Mouse (Mus musculus) lung, embryonic 15.5 days (tissue): ENCODE results near the gene Dnah14. TPM values are rescaled to one million over a fixed set of nuclear protein-coding genes. Genes with fewer than 3 reads are reported as not detected.
"Not testable (repeated sequence)": the region's sequence is repeated elsewhere in the genome, so short reads cannot be mapped to it uniquely, and the experiment has no call there.

Source experiments
- ATAC-seq: fragments of 200-750 bp; cut with Nextera tagmentation; 2 replicates; pipeline ENCODE4 v1.8.0; 2017; ENCODE audit warnings: moderate number of reproducible peaks, borderline replicate concordance; ENCODE audit not compliant: low FRiP score, low TSS enrichment; ENCODE audit errors: extremely low read depth
- H3K27ac ChIP-seq: fragments of 300-500 bp; sonication (generic); 2 replicates; pipeline ENCODE4 v1.5.1; 2015; ENCODE audit warnings: moderate library complexity, mild to moderate bottlenecking, inconsistent platforms
- H3K27me3 ChIP-seq: fragments of 300-500 bp; sonication (generic); 2 replicates; pipeline ENCODE4 v1.6.1; 2015; ENCODE audit warnings: inconsistent platforms
- H3K36me3 ChIP-seq: fragments of 300-500 bp; sonication (generic); 2 replicates; pipeline ENCODE4 v1.6.1; 2015; ENCODE audit warnings: inconsistent platforms
- H3K4me1 ChIP-seq: fragments of 300-500 bp; sonication (generic); 2 replicates; pipeline ENCODE4 v1.6.1; 2015; ENCODE audit warnings: inconsistent platforms
- H3K4me2 ChIP-seq: fragments of 300-500 bp; sonication (generic); 2 replicates; pipeline ENCODE4 v1.6.1; 2015; ENCODE audit warnings: inconsistent platforms, mild to moderate bottlenecking, moderate library complexity
- H3K4me3 ChIP-seq: fragments of 300-500 bp; sonication (generic); 2 replicates; pipeline ENCODE4 v1.5.1; 2015; ENCODE audit warnings: mild to moderate bottlenecking, inconsistent platforms
- H3K9ac ChIP-seq: fragments of 300-500 bp; sonication (generic); 2 replicates; pipeline ENCODE4 v1.6.1; 2015; ENCODE audit warnings: inconsistent platforms
- H3K9me3 ChIP-seq: fragments of 300-500 bp; sonication (generic); 2 replicates; pipeline ENCODE4 v1.6.1; 2016; ENCODE audit warnings: inconsistent platforms
- WGBS: fragments of 180-500 bp; shearing (Covaris S2); methylation state at CpG from one replicate; pipeline ENCODE4 v1.1.7; 2015; 5-methylcytosine and 5-hydroxymethylcytosine counted together
- polyA plus RNA-seq: library from polyadenylated mRNA; unstranded; fragments of >200 nt; fragmentation: Nextera tagmentation; extraction: Ambion mirVana; gene quantifications from 2 replicates; pipeline ENCODE4 v1.2.1, GENCODE M21; 2015

Dnah14 gene
- polyA plus RNA-seq, 1 experiment from 2014 or later: 1.3 TPM

DNA sequence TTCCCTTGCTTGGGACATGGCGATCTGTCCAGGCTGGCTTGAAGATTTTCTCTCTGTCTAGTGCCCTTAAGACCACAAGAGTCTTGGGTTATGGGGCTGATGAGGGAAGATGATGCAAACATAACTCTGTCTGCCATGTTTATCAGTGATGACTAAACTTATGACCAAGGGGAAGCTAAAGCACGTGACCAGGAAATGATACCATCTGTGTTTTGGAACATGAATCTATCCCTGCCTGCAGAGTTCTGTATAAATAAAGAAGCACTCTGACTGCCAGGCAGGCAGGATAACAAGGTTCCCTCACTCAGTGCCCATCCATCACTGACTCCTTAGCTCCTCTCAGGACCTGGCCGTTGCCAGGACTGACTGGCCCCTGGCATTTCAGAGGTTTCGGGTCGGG is 157.2 kb downstream of the Dnah14 start:
- ATAC-seq: no peak
- H3K27me3 ChIP-seq: no peaks in the 10 kb centered on the region
- H3K4me1 ChIP-seq: no peaks in the 10 kb centered on the region
- no peak overlapping the region for H3K27ac ChIP-seq
- no peaks in the 10 kb centered on the region for H3K9me3 ChIP-seq
- H3K4me3 ChIP-seq: no peak overlapping the region
- no peak overlapping the region for H3K4me2 ChIP-seq
- no peak overlapping the region for H3K9ac ChIP-seq
- 37% methylated on average over 5 of the region's 5 CpGs for WGBS
- no peaks in the 10 kb centered on the region for H3K36me3 ChIP-seq

- 68% methylated on average over 5 of the region's 5 CpGs for WGBS
- no peaks in the 10 kb centered on the region for H3K36me3 ChIP-seq
- ATAC-seq: no peak
Measured at GRCm38 (mm10) chr1:181740259-181740658, 163.9 kb downstream of the Dnah14 start.

GRCm38 (mm10) chr1:181742251-181742885 is 166.0 kb downstream of the Dnah14 start:
- H3K27me3 ChIP-seq: no peaks in the 10 kb centered on the region
- H3K4me3 ChIP-seq: no peak overlapping the region
- no peak overlapping the region for H3K9ac ChIP-seq
- H3K4me1 ChIP-seq: no peaks in the 10 kb centered on the region
- no peak for ATAC-seq
- H3K9me3 ChIP-seq: no peaks in the 10 kb centered on the region
- WGBS: 63% methylated on average over 4 of the region's 4 CpGs
- no peak overlapping the region for H3K27ac ChIP-seq
- no peaks in the 10 kb centered on the region for H3K36me3 ChIP-seq
- H3K4me2 ChIP-seq: no peak overlapping the region

More at GRCm38 (mm10) chr1:181740259-181740658, 163.9 kb downstream of the Dnah14 start:
- no peaks in the 10 kb centered on the region for H3K9me3 ChIP-seq
- H3K27ac ChIP-seq: no peak overlapping the region
- no peaks in the 10 kb centered on the region for H3K4me1 ChIP-seq
- H3K27me3 ChIP-seq: no peaks in the 10 kb centered on the region
- H3K4me3 ChIP-seq: no peak overlapping the region
- H3K9ac ChIP-seq: no peak overlapping the region
- no peak overlapping the region for H3K4me2 ChIP-seq

GRCm38 (mm10) chr1:181769392-181769791 is 193.0 kb downstream of the Dnah14 start:
- no peaks in the 10 kb centered on the region for H3K9me3 ChIP-seq
- H3K27me3 ChIP-seq: no peaks in the 10 kb centered on the region
- H3K4me1 ChIP-seq: no peaks in the 10 kb centered on the region
- no peaks in the 10 kb centered on the region for H3K36me3 ChIP-seq
- no peak for ATAC-seq
- 60% methylated on average over 14 of the region's 14 CpGs for WGBS
- no peak overlapping the region for H3K4me3 ChIP-seq
- no peak overlapping the region for H3K4me2 ChIP-seq
- H3K9ac ChIP-seq: no peak overlapping the region
- H3K27ac ChIP-seq: no peak overlapping the region

DNA sequence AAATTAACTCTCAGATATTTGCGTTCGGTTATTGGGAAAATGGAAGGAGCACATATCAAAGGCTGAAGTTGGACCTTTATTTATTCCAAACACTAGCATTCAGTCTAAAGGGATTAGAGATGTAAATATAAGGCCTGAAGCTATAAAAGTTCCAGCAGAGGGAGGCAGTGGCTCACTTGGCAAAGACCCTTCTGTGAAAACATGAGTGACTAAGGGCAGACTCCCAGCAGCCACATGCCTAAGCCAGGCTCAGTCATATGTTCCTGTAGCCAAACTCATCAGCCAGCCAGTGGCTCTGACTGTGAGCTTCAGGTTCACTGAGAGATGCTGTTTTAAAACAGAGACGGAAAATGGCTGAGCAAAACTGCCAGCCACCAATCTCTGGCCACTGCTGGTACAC is 195.5 kb downstream of the Dnah14 start:
- no peaks in the 10 kb centered on the region for H3K4me1 ChIP-seq
- ATAC-seq: no peak
- no peak overlapping the region for H3K4me3 ChIP-seq
- H3K36me3 ChIP-seq: no peaks in the 10 kb centered on the region
- H3K9me3 ChIP-seq: no peaks in the 10 kb centered on the region
- no peaks in the 10 kb centered on the region for H3K27me3 ChIP-seq
- WGBS: 96% methylated on average over 3 of the region's 3 CpGs
- H3K27ac ChIP-seq: no peak overlapping the region
- H3K9ac ChIP-seq: no peak overlapping the region
- no peak overlapping the region for H3K4me2 ChIP-seq

- Histone ChIP-seq H3K4me1 (no peaks in the 10 kb centered on the region), H3K27ac (no peak overlapping the region), H3K9me3 (no peaks in the 10 kb centered on the region), H3K4me2 (no peak overlapping the region), H3K36me3 (no peaks in the 10 kb centered on the region), H3K4me3 (no peak overlapping the region), H3K9ac (no peak overlapping the region), H3K27me3 (no peaks in the 10 kb centered on the region)
- 31% methylated on average over 1 of the region's 1 CpGs for WGBS
- ATAC-seq: no peak
Measured at GRCm38 (mm10) chr1:181776541-181776940, 200.2 kb downstream of the Dnah14 start.

DNA sequence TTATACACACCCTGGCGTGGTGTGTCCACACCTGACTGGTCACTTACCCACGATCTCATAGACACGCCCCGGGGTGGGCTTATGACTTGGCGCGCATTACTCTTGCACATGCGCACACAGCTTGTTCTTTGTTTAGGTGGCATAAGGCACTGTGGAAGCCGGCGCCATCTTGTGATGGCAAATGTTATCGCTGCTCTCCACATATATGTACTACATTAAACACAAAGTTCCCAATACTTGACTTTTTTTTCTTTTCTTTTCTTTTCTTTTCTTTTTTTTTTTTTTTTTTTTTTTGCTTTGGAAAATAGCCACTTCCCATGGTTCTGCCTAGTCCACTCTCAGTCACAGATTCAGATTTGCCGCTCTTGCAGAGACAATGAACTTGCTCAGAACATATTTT is 206.2 kb downstream of the Dnah14 start:
- H3K4me3 ChIP-seq, H3K27me3 ChIP-seq, H3K9me3 ChIP-seq, H3K4me2 ChIP-seq, H3K4me1 ChIP-seq, ATAC-seq, H3K27ac ChIP-seq, H3K9ac ChIP-seq, H3K36me3 ChIP-seq: not testable (repeated sequence)
- 94% methylated on average over 11 of the region's 11 CpGs for WGBS

- Histone ChIP-seq H3K4me3 (no peak overlapping the region), H3K27me3 (no peaks in the 10 kb centered on the region), H3K9me3 (no peaks in the 10 kb centered on the region), H3K4me2 (no peak overlapping the region), H3K4me1 (no peaks in the 10 kb centered on the region), H3K36me3 (no peaks in the 10 kb centered on the region), H3K27ac (no peak overlapping the region), H3K9ac (no peak overlapping the region)
- ATAC-seq: no peak
- WGBS: 31% methylated on average over 6 of the region's 6 CpGs
Measured at GRCm38 (mm10) chr1:181789952-181790351, 213.6 kb downstream of the Dnah14 start.

GRCm38 (mm10) chr1:181793541-181793940 is 217.2 kb downstream of the Dnah14 start:
- 21% methylated on average over 2 of the region's 2 CpGs for WGBS
- Histone ChIP-seq H3K4me2 (no peak overlapping the region), H3K27me3 (no peaks in the 10 kb centered on the region), H3K4me3 (no peak overlapping the region), H3K27ac (peak overlapping the region; percentile 57), H3K36me3 (no peaks in the 10 kb centered on the region), H3K9ac (no peak overlapping the region), H3K4me1 (no peaks in the 10 kb centered on the region), H3K9me3 (no peaks in the 10 kb centered on the region)
- peak; percentile 86 for ATAC-seq

- Histone ChIP-seq H3K36me3 (no peaks in the 10 kb centered on the region), H3K4me1 (no peaks in the 10 kb centered on the region), H3K27ac (no peak overlapping the region), H3K4me2 (no peak overlapping the region), H3K4me3 (no peak overlapping the region), H3K27me3 (no peaks in the 10 kb centered on the region), H3K9me3 (no peaks in the 10 kb centered on the region), H3K9ac (no peak overlapping the region)
- WGBS: 77% methylated on average over 3 of the region's 3 CpGs
- ATAC-seq: no peak
Measured at GRCm38 (mm10) chr1:181799911-181800310, 223.6 kb downstream of the Dnah14 start.

DNA sequence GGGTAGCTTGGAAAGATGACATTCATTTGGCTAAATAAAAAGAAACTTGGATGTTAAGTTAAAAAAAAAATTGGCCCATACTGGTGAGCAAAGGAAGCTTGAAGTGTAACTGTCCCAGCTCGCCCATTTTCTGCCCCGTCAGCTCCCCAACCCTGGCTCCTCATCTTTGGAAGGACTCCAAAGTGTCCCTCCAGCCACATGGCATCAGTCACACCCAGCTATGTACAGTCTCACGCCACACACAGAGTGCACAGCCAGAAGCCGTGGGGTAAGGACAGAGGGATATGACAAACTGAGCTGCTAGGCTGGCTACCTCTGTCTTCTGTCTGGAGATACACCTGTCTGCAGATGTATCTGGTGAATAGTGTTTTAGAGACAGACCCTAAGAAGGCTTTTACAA is 224.3 kb downstream of the Dnah14 start:
- no peak overlapping the region for H3K4me2 ChIP-seq
- 44% methylated on average over 4 of the region's 4 CpGs for WGBS
- H3K4me3 ChIP-seq: no peak overlapping the region
- ATAC-seq: no peak
- H3K36me3 ChIP-seq: no peaks in the 10 kb centered on the region
- H3K27me3 ChIP-seq: no peaks in the 10 kb centered on the region
- H3K27ac ChIP-seq: no peak overlapping the region
- H3K4me1 ChIP-seq: no peaks in the 10 kb centered on the region
- no peaks in the 10 kb centered on the region for H3K9me3 ChIP-seq
- H3K9ac ChIP-seq: no peak overlapping the region

GRCm38 (mm10) chr1:181811481-181812223 is 235.3 kb downstream of the Dnah14 start:
- 84% methylated on average over 18 of the region's 18 CpGs for WGBS
- Histone ChIP-seq H3K36me3 (peaks cover 27% of the 10 kb centered on the region), H3K9me3 (no peaks in the 10 kb centered on the region), H3K27ac (no peak overlapping the region), H3K4me2 (no peak overlapping the region), H3K4me1 (no peaks in the 10 kb centered on the region), H3K4me3 (no peak overlapping the region), H3K9ac (no peak overlapping the region), H3K27me3 (no peaks in the 10 kb centered on the region)
- ATAC-seq: no peak
